Mouse (Mus musculus): ENCODE data around the gene Vangl2.

Gene Vangl2

GRCm38 (mm10) chr1:172029914-172030313 is 1.7 kb upstream of the Vangl2 start:
- no peak for DNase-seq (ENCODE audit: low read depth in 1 of 2, low spot score in 2 of 2)

- DNase-seq (ENCODE audit: low read depth in 1 of 2, low spot score in 2 of 2): no peak
Measured at GRCm38 (mm10) chr1:172027809-172028102, 488 bp downstream of the Vangl2 start.

GRCm38 (mm10) chr1:172027010-172027808 is 1.0 kb downstream of the Vangl2 start:
- DNase-seq (ENCODE audit: low read depth in 1 of 2, low spot score in 2 of 2): peak in 1 of 2 experiments; percentile 22

DNA sequence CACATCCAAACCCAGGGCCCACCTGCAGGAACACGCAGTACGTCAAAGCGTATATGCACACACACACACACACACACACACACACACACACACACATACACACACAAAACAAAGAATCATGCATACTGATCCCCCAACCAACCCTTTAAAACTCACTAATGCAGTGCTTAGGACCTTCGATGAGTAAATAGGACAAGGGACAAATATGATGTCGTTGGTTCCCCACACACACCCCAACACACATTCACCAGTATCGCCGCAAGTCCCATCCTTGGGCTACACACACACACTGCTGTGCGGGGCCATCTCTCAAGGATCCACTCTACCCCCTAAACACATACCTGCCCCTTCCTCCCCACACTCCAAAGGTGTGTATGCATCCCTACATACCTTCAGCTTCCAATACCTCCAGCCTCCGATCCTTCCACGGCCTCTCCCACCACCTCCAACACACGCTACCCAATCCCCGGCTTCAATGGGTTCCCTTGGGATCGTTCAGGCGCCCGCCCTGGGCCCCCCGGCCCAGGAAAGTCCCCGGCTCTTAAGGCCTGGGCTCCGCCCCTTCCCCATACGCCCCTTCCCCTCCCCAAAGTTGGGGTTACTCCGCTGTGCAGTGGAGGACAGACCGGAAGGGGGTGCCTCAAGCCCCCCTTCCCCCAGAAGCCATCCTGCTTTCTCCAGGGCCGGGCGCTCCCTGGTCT is 1.9 kb downstream of the Vangl2 start:
- no peak for DNase-seq (ENCODE audit: low read depth in 1 of 2, low spot score in 2 of 2)

DNA sequence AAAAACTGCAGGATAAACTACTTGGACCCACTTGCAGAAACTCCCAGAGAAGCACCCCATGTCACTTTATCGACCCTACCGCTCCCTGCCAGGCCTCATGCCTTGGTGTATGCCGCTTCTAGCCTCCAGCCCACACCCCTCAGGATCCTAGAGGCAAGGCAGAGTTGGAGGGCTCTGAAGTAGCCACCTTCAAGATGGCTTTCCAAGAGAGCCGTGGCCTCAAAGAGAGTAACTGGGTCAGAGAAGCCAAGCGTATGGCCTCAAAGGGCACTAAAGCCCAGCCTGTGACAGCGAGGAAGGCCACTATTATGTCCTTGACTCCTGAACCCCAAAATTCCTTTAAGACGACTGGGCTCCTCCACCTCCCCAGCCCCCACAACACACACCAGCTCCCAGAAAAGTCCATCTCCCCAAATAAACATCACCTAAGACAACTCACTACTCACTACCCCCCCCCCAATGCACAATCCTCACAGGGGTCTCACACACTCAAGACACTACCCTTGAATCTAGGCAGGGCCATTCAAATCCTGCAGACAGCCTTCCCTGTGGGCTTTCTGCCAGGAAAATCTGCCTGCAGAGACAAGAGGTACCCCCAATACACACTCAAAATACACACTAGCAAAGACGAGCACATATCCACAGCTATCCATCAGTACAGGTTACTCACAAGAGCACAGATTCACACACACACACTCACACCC is 2.9 kb downstream of the Vangl2 start:
- DNase-seq (ENCODE audit: low read depth in 1 of 2, low spot score in 2 of 2): no peak

- no peak for DNase-seq (ENCODE audit: low read depth in 1 of 2, low spot score in 2 of 2)
Measured at GRCm38 (mm10) chr1:172024140-172024895, 3.9 kb downstream of the Vangl2 start.

DNA sequence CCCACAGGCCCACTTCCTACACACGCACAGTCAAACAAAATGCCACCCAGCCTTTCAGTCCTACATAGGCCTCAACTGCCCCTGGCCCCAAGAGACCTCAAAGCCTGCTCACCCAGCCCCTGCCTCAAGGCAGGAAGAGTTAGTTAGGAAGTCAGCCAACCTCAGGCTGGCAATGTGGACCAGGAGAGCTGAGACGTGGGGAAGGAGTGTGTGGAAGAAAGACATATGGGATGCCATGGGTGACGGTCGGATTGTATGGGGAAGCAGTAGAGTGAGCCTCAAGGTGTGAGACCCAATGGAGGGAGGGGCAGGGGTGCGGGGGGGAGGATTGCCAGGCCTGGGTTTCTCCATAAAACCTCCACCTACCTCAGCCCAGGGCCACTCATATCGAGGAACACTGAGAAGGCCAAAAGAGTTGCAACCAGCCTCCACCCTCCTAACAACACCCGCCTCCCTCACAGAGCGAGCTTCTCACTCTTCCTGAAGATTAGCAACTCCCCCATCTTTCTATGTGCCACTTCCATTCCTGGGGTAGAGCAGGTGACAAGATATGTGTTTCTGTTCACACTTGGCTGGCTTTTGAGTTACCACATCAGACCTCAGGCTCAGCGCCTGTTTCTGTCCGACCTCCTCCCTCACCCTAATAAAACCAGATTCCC is 8.3 kb downstream of the Vangl2 start:
- DNase-seq (ENCODE audit: low read depth in 1 of 2, low spot score in 2 of 2): no peak

DNA sequence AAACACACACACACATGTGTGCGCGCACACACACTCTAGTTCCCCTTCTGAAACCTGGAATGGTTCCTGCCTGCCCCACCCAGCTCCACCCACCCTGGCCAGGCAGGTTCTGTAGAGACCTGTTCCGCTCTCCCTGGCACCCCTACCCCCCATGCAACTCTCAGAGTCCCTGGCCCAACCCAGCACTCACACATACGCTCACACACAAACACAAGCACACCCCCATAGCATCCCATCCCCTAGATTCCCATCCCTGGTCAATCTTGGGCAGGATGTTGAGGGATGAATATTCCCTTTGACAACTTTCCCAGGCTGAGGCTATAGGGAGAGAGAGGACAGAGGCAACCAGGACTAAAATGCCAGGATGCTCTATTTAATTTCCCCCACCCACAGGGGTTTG is 8.9 kb downstream of the Vangl2 start:
- no peak for DNase-seq (ENCODE audit: low read depth in 1 of 2, low spot score in 2 of 2)

DNA sequence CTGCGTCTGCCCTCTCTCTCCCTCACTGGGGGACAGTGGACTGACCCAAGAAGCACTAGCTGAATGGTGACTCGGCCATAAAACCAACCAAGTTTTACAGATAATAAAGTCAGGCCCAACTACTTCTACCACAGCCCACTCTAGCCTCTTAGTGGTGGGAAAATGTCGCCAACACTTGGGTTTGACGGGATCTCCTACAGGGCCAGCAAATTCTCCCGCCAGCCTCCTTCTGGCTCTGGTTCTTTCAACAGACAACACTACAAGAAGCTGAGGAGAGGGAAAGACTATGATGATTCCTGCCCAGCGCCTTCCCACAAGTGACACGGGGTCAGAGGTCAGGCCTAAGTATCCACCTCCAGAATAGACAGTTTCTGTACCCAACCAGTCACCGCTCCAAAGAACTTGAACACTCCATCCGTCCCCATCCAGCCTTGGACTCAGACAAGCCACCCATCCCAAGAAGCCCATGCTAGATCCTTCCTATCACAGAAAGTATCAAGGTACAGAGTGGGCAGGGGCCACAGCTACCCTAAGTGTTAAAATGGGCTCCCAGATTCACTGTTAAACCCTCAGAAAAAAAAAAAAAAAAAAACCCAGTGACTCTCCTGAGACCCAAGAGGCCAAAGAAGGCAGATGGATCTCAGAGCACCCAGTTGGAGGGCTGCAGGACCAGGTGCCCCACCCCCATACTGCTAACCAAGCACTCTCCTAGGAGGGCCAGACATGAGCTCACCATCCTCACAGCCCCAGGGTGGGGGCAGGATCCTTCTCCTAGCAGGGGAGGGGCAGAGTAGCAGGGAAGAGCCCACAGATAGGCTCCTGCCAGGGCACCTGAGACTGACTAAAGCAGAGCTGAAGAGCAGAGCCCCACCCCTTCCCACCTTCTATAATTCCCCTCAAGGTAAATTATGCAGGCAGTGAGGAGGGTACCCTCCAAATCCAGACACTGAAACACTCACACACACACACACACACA is 9.6 kb downstream of the Vangl2 start:
- DNase-seq (ENCODE audit: low read depth in 1 of 2, low spot score in 2 of 2): no peak

DNA sequence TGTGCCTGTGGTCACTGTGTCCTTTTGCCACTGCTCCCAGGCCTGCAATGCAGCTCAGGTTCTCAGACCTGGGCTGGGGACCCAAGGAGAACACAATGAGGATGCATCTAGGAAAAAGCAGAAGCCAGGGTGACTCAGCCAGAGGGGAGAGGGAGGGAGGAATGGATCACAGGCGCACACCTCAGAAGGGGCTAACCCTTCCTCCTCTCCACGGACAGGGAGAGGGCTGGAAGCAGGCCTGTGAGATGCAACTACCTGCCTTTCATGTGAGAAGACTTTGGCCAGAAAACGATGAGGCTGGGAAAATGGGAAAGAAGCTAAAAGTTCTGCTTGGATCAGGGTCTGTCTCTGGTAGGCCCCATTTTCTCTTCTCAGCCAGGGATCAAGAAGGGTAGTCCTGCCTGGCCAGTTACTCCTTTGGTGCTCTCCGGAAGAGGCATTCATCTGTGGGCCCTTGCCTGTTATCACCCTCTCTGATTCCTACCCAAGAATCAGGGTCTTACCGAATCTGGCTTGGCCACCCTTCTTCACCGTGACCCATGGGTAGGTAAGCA is 10.7 kb downstream of the Vangl2 start:
- DNase-seq (ENCODE audit: low read depth in 1 of 2, low spot score in 2 of 2): no peak

DNA sequence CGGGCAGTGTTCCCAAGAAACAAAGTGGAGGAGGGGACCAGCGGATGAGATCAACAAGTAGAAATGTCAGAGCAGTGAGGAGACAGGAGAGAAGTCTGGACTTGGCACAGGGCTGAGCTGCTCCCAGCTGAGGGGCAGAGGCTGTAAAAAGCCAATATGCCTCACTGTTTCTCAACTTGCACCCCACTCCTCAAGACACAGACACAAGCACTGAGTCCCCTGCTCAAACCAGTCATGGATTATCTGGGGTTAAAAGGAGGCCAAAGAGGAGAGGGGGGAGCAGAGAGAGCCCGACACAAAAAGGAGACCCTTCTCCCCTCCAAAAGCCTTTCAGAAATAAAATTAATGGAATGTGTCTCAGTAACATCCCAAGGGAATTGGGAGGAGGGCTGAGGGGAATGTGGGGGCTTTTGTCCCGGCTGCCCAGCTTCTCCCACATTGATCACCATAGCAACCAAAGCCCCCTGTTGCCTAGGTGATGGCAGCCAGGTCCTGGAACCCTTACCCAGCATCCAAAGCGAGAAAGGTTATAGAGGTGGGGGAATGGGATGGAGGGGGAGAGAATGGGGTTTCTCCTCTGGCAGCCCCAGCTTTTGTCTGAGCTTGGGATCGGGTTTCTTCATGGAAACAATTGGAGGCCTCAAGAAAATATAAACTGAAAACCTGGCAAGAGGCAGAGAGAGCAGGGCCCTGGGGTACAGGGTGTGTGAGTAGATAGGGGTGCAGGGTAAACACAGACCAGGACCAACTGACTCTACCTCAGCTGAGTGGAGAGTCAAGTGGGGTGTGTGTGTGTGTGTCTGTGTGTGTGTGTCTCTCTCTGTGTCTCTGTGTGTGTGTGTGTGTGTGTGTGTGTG is 11.4 kb downstream of the Vangl2 start:
- no peak for DNase-seq (ENCODE audit: low read depth in 1 of 2, low spot score in 2 of 2)

DNA sequence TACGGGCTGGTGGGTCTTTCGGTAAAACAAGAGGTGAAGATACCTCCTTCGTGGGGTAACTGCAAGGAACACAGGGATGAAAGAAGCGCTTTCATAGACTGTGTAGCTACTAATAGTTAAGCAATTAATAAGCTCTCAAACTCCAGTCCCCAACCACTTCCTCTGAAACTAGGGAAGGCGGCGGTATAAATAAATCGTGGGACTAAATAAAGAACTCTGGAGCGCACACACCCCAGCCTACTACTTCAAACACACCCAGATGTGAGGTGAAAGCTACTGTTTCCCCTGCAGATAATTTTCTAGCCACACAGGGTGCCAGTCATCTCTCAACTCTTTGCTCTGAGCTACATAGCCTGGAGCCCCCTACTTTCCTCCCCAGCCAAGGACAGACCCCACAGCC is 12.2 kb downstream of the Vangl2 start:
- DNase-seq (ENCODE audit: low read depth in 1 of 2, low spot score in 2 of 2): no peak

GRCm38 (mm10) chr1:172015312-172015939 is 12.8 kb downstream of the Vangl2 start:
- DNase-seq (ENCODE audit: low read depth in 1 of 2, low spot score in 2 of 2): no peak

GRCm38 (mm10) chr1:172014771-172015170 is 13.5 kb downstream of the Vangl2 start:
- no peak for DNase-seq (ENCODE audit: low read depth in 1 of 2, low spot score in 2 of 2)

GRCm38 (mm10) chr1:172012030-172012429 is 16.2 kb downstream of the Vangl2 start:
- DNase-seq (ENCODE audit: low read depth in 1 of 2, low spot score in 2 of 2): peak in 1 of 2 experiments; percentile 25

GRCm38 (mm10) chr1:172010042-172010824 is 18.0 kb downstream of the Vangl2 start:
- DNase-seq (ENCODE audit: low read depth in 1 of 2, low spot score in 2 of 2): no peak

GRCm38 (mm10) chr1:172009406-172009805 is 18.8 kb downstream of the Vangl2 start:
- no peak for DNase-seq (ENCODE audit: low read depth in 1 of 2, low spot score in 2 of 2)

Data from monocyte, adult 2 months (primary cell).